Mouse (Mus musculus) testis, adult 2 months (tissue): ENCODE measurements around the gene Gm17949. TPM values are rescaled to one million over a fixed set of nuclear protein-coding genes. Genes with fewer than 3 reads are reported as not detected.
A peak's percentile ranks its signal among the peaks of the same experiment; 100 is the strongest.

Experiments
- H3K27ac ChIP-seq: fragments of 200-500 bp; 2 replicates; pipeline ENCODE4 v1.5.1; 2012; ENCODE audit warnings: low read depth, low read length; ENCODE audit not compliant: control insufficient read depth, insufficient read depth
- H3K27me3 ChIP-seq: fragments of 200-500 bp; 2 replicates; pipeline ENCODE4 v1.6.1; 2012; ENCODE audit warnings: mild to moderate bottlenecking, low read length, moderate library complexity; ENCODE audit not compliant: control insufficient read depth, insufficient read depth
- H3K36me3 ChIP-seq: fragments of 200-500 bp; 2 replicates; pipeline ENCODE4 v1.6.1; 2012; ENCODE audit warnings: mild to moderate bottlenecking, low read length; ENCODE audit not compliant: control insufficient read depth, insufficient read depth
- H3K4me1 ChIP-seq: fragments of 200-500 bp; 2 replicates; pipeline ENCODE4 v1.6.1; 2012; ENCODE audit warnings: low read length; ENCODE audit not compliant: control insufficient read depth, insufficient read depth
- H3K4me3 ChIP-seq: fragments of 200-500 bp; 2 replicates; pipeline ENCODE4 v1.5.1; 2012; ENCODE audit warnings: low read depth, mild to moderate bottlenecking, low read length, moderate library complexity, mixed read lengths; ENCODE audit not compliant: control insufficient read depth
- CTCF ChIP-seq: fragments of 200-500 bp; IDR thresholded peaks from 2 replicates; pipeline ENCODE4 v1.5.1; 2012; ENCODE audit warnings: low read depth, mild to moderate bottlenecking, inconsistent platforms, low read length, moderate library complexity; ENCODE audit not compliant: control insufficient read depth, insufficient read depth, insufficient replicate concordance
- POLR2A ChIP-seq: fragments of 200-500 bp; IDR thresholded peaks from 2 replicates; pipeline ENCODE4 v1.6.1; 2012; ENCODE audit warnings: low read depth, mild to moderate bottlenecking, inconsistent platforms, low read length, moderate library complexity; ENCODE audit not compliant: control insufficient read depth
- polyA plus RNA-seq: library from polyadenylated mRNA; depleted of rRNA; stranded (reverse); fragments of >200 nt; gene quantifications from 2 replicates; pipeline ENCODE4 v1.2.3, GENCODE M21; 2012

The Gm17949 gene
- polyA plus RNA-seq, 1 experiment: 19.7 TPM

GRCm38 (mm10) chr17:57007137-57007905, 3.9 kb upstream of the Gm17949 start:
- TF ChIP-seq POLR2A (no peak), CTCF (peak; percentile 30; the same call in 1 of the 2 replicates)
- no peaks in the 10 kb centered on the region; the same call in 1 of the 2 replicates for H3K36me3 ChIP-seq

GRCm38 (mm10) chr17:57010911-57011235, 396 bp upstream of the Gm17949 start:
- TF ChIP-seq CTCF: no peak
- TF ChIP-seq POLR2A: no peak
- H3K4me1 ChIP-seq: peaks cover 5% of the 10 kb centered on the region
- peak overlapping the region; percentile 97 for H3K4me3 ChIP-seq
- H3K27me3 ChIP-seq: no peaks in the 10 kb centered on the region
- peak overlapping the region; percentile 97 for H3K27ac ChIP-seq
- H3K36me3 ChIP-seq: no peaks in the 10 kb centered on the region; the same call in 1 of the 2 replicates

More at GRCm38 (mm10) chr17:57007137-57007905, 3.9 kb upstream of the Gm17949 start:
- Histone ChIP-seq H3K27ac (no peak overlapping the region), H3K4me1 (peaks cover 5% of the 10 kb centered on the region), H3K4me3 (no peak overlapping the region), H3K27me3 (no peaks in the 10 kb centered on the region)

- H3K27ac ChIP-seq: peak overlapping the region; percentile 97
- no peak for TF ChIP-seq CTCF
- no peak for TF ChIP-seq POLR2A
- H3K4me1 ChIP-seq: peaks cover 5% of the 10 kb centered on the region
- H3K27me3 ChIP-seq: no peaks in the 10 kb centered on the region
- H3K36me3 ChIP-seq: no peaks in the 10 kb centered on the region; the same call in 1 of the 2 replicates
- H3K4me3 ChIP-seq: peak overlapping the region; percentile 97
Observed at GRCm38 (mm10) chr17:57012245-57012795, 1.1 kb downstream of the Gm17949 start.

- Histone ChIP-seq H3K36me3 (peaks cover 3% of the 10 kb centered on the region), H3K4me3 (no peak overlapping the region), H3K4me1 (no peaks in the 10 kb centered on the region), H3K27ac (no peak overlapping the region), H3K27me3 (no peaks in the 10 kb centered on the region)
- TF ChIP-seq CTCF (no peak), POLR2A (no peak)
Observed at GRCm38 (mm10) chr17:57019693-57020092, 8.4 kb downstream of the Gm17949 start.

- peaks cover 6% of the 10 kb centered on the region for H3K36me3 ChIP-seq
- no peak overlapping the region for H3K4me3 ChIP-seq
- H3K27ac ChIP-seq: no peak overlapping the region
- no peaks in the 10 kb centered on the region for H3K4me1 ChIP-seq
- H3K27me3 ChIP-seq: no peaks in the 10 kb centered on the region
- TF ChIP-seq POLR2A (no peak), CTCF (no peak)
Observed at GRCm38 (mm10) chr17:57020960-57021359, 9.7 kb downstream of the Gm17949 start.

GRCm38 (mm10) chr17:57027471-57027870, 16.2 kb downstream of the Gm17949 start:
- Histone ChIP-seq H3K36me3 (peaks cover 9% of the 10 kb centered on the region), H3K4me3 (no peak overlapping the region), H3K27me3 (no peaks in the 10 kb centered on the region), H3K4me1 (peaks cover 17% of the 10 kb centered on the region), H3K27ac (no peak overlapping the region)
- TF ChIP-seq POLR2A (no peak), CTCF (no peak)

GRCm38 (mm10) chr17:57029691-57030090, 18.4 kb downstream of the Gm17949 start:
- H3K27me3 ChIP-seq: no peaks in the 10 kb centered on the region
- TF ChIP-seq CTCF (no peak), POLR2A (no peak)
- no peak overlapping the region for H3K4me3 ChIP-seq
- H3K27ac ChIP-seq: no peak overlapping the region
- peaks cover 6% of the 10 kb centered on the region for H3K36me3 ChIP-seq
- H3K4me1 ChIP-seq: peaks cover 18% of the 10 kb centered on the region
